Mouse (Mus musculus) CH12.LX (cell line): ENCODE measurements at regions not wholly inside any gene's neighbourhood (a gene's known extent, or its start where the extent isn't known, plus 50 kb on each side); places are given as distances from the start of the nearest gene placed in this dataset.

Source experiments
- DNase-seq: peaks from one replicate; pipeline ENCODE4 v3.0.0-alpha.2; 2013; ENCODE audit errors: extremely low read depth
- H3K27ac ChIP-seq: 2 replicates; pipeline ENCODE4 v1.5.1; 2012; ENCODE audit warnings: low read depth, mild to moderate bottlenecking, control low read depth, moderate library complexity; ENCODE audit not compliant: insufficient read depth
- H3K27me3 ChIP-seq: replicated peaks from 2 replicates; pipeline ENCODE3; 2012; ENCODE audit warnings: inconsistent platforms
- H3K36me3 ChIP-seq, 2 experiments: replicated peaks in 1 of 2; 2 replicates each; pipeline versions ENCODE3 to v1.6.1; 2012; ENCODE audit warnings: inconsistent platforms in 1 of 2, low read length in 1 of 2, mild to moderate bottlenecking in 1 of 2, mixed read lengths in 1 of 2, moderate library complexity in 1 of 2; ENCODE audit not compliant: control insufficient read depth in 1 of 2, insufficient read depth in 1 of 2
- H3K4me1 ChIP-seq, 2 experiments: 2 replicates each; pipeline ENCODE4 v1.6.1; 2012; ENCODE audit warnings: inconsistent platforms in 1 of 2, moderate library complexity in 1 of 2; ENCODE audit not compliant: insufficient read depth in 2 of 2, control insufficient read depth in 1 of 2
- H3K4me2 ChIP-seq: 2 replicates; pipeline ENCODE4 v1.6.1; 2012; ENCODE audit warnings: low read depth, mild to moderate bottlenecking, control low read depth; ENCODE audit not compliant: poor library complexity, insufficient read depth, severe bottlenecking
- H3K4me3 ChIP-seq, 3 experiments: fragments of 150-350 bp in 1 of 3; sonication (generic) in 1 of 3; replicated peaks in 1 of 3; 2 replicates each; pipeline versions ENCODE3 to v1.5.1; 2011 to 2012; ENCODE audit warnings: low read depth in 2 of 3, low read length in 2 of 3, mild to moderate bottlenecking in 2 of 3, moderate library complexity in 2 of 3, control low read depth in 1 of 3, improper control_type of control experiment in 1 of 3, inconsistent platforms in 1 of 3, mixed read lengths in 1 of 3; ENCODE audit not compliant: poor library complexity in 1 of 3
- H3K79me2 ChIP-seq: replicated peaks from 2 replicates; pipeline ENCODE4 v1.6.1; 2012; ENCODE audit warnings: mild to moderate bottlenecking, moderate library complexity; ENCODE audit not compliant: control insufficient read depth, poor library complexity, insufficient read depth, severe bottlenecking; ENCODE audit errors: extremely low read depth
- H3K9ac ChIP-seq: 2 replicates; pipeline ENCODE4 v1.6.1; 2012; ENCODE audit warnings: low read depth, mild to moderate bottlenecking, control low read depth, moderate library complexity; ENCODE audit not compliant: insufficient read depth
- H3K9me3 ChIP-seq: replicated peaks from 2 replicates; pipeline ENCODE3; 2012; ENCODE audit warnings: low read length, inconsistent platforms, mixed read lengths
- BHLHE40 ChIP-seq: IDR thresholded peaks from 2 replicates; pipeline ENCODE4 v1.6.1; 2011; ENCODE audit warnings: mild to moderate bottlenecking, low read depth, low read length, improper control_type of control experiment
- ELF1 ChIP-seq: IDR thresholded peaks from 2 replicates; pipeline ENCODE4 v1.6.1; 2014; ENCODE audit warnings: low read depth, mild to moderate bottlenecking, inconsistent platforms, low read length, improper control_type of control experiment
- ETS1 ChIP-seq: conservative IDR thresholded peaks from 2 replicates; pipeline ENCODE4 v1.6.1; 2012; ENCODE audit warnings: low read depth, mild to moderate bottlenecking, inconsistent platforms, low read length, improper control_type of control experiment, moderate library complexity
- GABPA ChIP-seq: IDR thresholded peaks from 2 replicates; pipeline ENCODE4 v1.6.1; 2012; ENCODE audit warnings: low read depth, low read length, improper control_type of control experiment, inconsistent platforms; ENCODE audit not compliant: insufficient replicate concordance
- HCFC1 ChIP-seq: IDR thresholded peaks from 2 replicates; pipeline ENCODE4 v1.6.1; 2012; ENCODE audit warnings: low read depth, mild to moderate bottlenecking, inconsistent platforms, low read length, improper control_type of control experiment
- IRF4 ChIP-seq: IDR thresholded peaks from 2 replicates; pipeline ENCODE4 v1.6.1; 2014; ENCODE audit warnings: low read depth, mild to moderate bottlenecking, inconsistent platforms, low read length, improper control_type of control experiment
- JUN ChIP-seq: IDR thresholded peaks from 2 replicates; pipeline ENCODE4 v1.6.1; 2011; ENCODE audit warnings: low read depth, mild to moderate bottlenecking, low read length, improper control_type of control experiment, moderate library complexity; ENCODE audit not compliant: insufficient read depth
- JUND ChIP-seq: conservative IDR thresholded peaks from 2 replicates; pipeline ENCODE4 v1.6.1; 2011; ENCODE audit warnings: low read depth, low read length, improper control_type of control experiment
- KAT2A ChIP-seq: IDR thresholded peaks from 2 replicates; pipeline ENCODE4 v1.6.1; 2012; ENCODE audit warnings: low read length, improper control_type of control experiment, inconsistent platforms; ENCODE audit not compliant: insufficient replicate concordance
- MXI1 ChIP-seq: IDR thresholded peaks from 2 replicates; pipeline ENCODE4 v1.6.1; 2011; ENCODE audit warnings: mild to moderate bottlenecking, low read depth, low read length, improper control_type of control experiment
- MYC ChIP-seq: IDR thresholded peaks from 2 replicates; pipeline ENCODE4 v1.6.1; 2011; ENCODE audit warnings: low read depth, mild to moderate bottlenecking, improper control_type of control experiment, low read length
- NRF1 ChIP-seq: IDR thresholded peaks from 2 replicates; pipeline ENCODE4 v1.6.1; 2014; ENCODE audit warnings: low read depth, mild to moderate bottlenecking, inconsistent platforms, low read length, improper control_type of control experiment, moderate library complexity
- RAD21 ChIP-seq: IDR thresholded peaks from 2 replicates; pipeline ENCODE4 v1.6.1; 2011; ENCODE audit warnings: low read depth, mild to moderate bottlenecking, low read length, improper control_type of control experiment, moderate library complexity
- RCOR1 ChIP-seq: conservative IDR thresholded peaks from 2 replicates; pipeline ENCODE4 v1.6.1; 2012; ENCODE audit warnings: low read depth, mild to moderate bottlenecking, inconsistent platforms, low read length, improper control_type of control experiment
- ZMIZ1 ChIP-seq: IDR thresholded peaks from 2 replicates; pipeline ENCODE4 v1.6.1; 2012; ENCODE audit warnings: low read depth, mild to moderate bottlenecking, inconsistent platforms, low read length, improper control_type of control experiment
- dilution Hi-C: fragments of 300-500 bp; cut with MboI; formaldehyde crosslinking; loops from 2 replicates; pipeline ENCODE4 v1.14.3; 2020; ENCODE audit warnings: low sequenced_read_pairs; ENCODE audit not compliant: extremely low pct_unique_long_range_greater_than_20kb, extremely low pct_ligation_motif_present
- in situ Hi-C: fragments of 300-500 bp; cut with MboI; formaldehyde crosslinking; loops from 3 replicates; pipeline ENCODE4 v1.14.3; 2019; ENCODE audit warnings: low sequenced_read_pairs, low pct_ligation_motif_present, low pct_unique_long_range_greater_than_20kb, mixed read lengths

- dilution Hi-C loops = no loop called here
These were observed 72.3 kb upstream of the Tbx3 start for GRCm38 (mm10) chr5:119598166-119598565.

GRCm38 (mm10) chr5:119601390-119601789 lies 69.1 kb upstream of the Tbx3 start:
- in situ Hi-C loops = no loop called here
- Histone ChIP-seq H3K79me2 (no peaks in the 10 kb centered on the region), H3K4me3 (no peak overlapping the region), H3K9me3 (peaks cover 80% of the 10 kb centered on the region), H3K4me1 (no peaks in the 10 kb centered on the region), H3K27me3 (no peaks in the 10 kb centered on the region), H3K4me2 (no peak overlapping the region)
- DNase-seq = no peak
- dilution Hi-C loops = no loop called here
- no peak for TF ChIP-seq IRF4
- no peak for TF ChIP-seq JUND
- no peak for TF ChIP-seq ETS1
- TF ChIP-seq JUN = no peak
- no peak for TF ChIP-seq GABPA
- TF ChIP-seq MXI1 = no peak
- TF ChIP-seq RCOR1 = no peak
- no peak for TF ChIP-seq ZMIZ1
- TF ChIP-seq, all 38 proteins: peak for 0
- H3K36me3 ChIP-seq = no peaks in the 10 kb centered on the region
- no peak overlapping the region for H3K9ac ChIP-seq
- H3K27ac ChIP-seq = no peak overlapping the region

More at GRCm38 (mm10) chr5:119598166-119598565, 72.3 kb upstream of the Tbx3 start:
- DNase-seq = no peak
- no peak overlapping the region for H3K4me3 ChIP-seq
- H3K79me2 ChIP-seq = no peaks in the 10 kb centered on the region
- H3K4me1 ChIP-seq = no peaks in the 10 kb centered on the region
- in situ Hi-C loops = no loop called here
- H3K9ac ChIP-seq = no peak overlapping the region
- no peaks in the 10 kb centered on the region for H3K27me3 ChIP-seq
- no peak overlapping the region for H3K27ac ChIP-seq
- H3K36me3 ChIP-seq = no peaks in the 10 kb centered on the region
- TF ChIP-seq HCFC1 (no peak), MXI1 (no peak), BHLHE40 (no peak), KAT2A (no peak), ELF1 (no peak), NRF1 (no peak), RCOR1 (no peak), RAD21 (no peak), MYC (no peak)
- peaks cover 81% of the 10 kb centered on the region for H3K9me3 ChIP-seq
- H3K4me2 ChIP-seq = no peak overlapping the region
